Mouse (Mus musculus) colon, adult 2 months (tissue): ENCODE data around the gene Des. TPM values are rescaled to one million over a fixed set of nuclear protein-coding genes. Genes with fewer than 3 reads are reported as not detected.

Experiments used
- polyA plus RNA-seq: library from polyadenylated mRNA; depleted of rRNA; stranded (reverse); fragments of >200 nt; gene quantifications from 2 replicates; pipeline ENCODE4 v1.2.3, GENCODE M21; 2012; rRNA removed

Gene Des
- 766 and 827 TPM in 2 replicates for polyA plus RNA-seq

GRCm38 (mm10) chr1:75360112-75361031, at the start of gene Des:
Gene Des, plus strand, starts transcription at chr1:75360329.

GRCm38 (mm10) chr1:75317241-75318201, 42.6 kb upstream of the Des start, which contains the start of gene Dnpep:
Gene Dnpep, minus strand, starts transcription at chr1:75317990.

GRCm38 (mm10) chr1:75374950-75375936, 15.1 kb downstream of the Des start, which contains the start of gene Speg:
Gene Speg, plus strand, starts transcription at chr1:75375297.

Other genes starting within 250 kb of the Des start
- 1.5 and 3.2 TPM in 2 replicates for gene Nhej1, start 235.1 kb upstream of the Des start, polyA plus RNA-seq
- 3.2 and 4.2 TPM in 2 replicates for gene Slc23a3, start 226.4 kb upstream of the Des start, polyA plus RNA-seq
- 76.1 and 79.1 TPM in 2 replicates for gene Cnppd1, start 217.6 kb upstream of the Des start, polyA plus RNA-seq
- 112 and 187 TPM in 2 replicates for gene Retreg2, start 217.6 kb upstream of the Des start, polyA plus RNA-seq
- 87.5 and 101 TPM in 2 replicates for gene Zfand2b, start 191.7 kb upstream of the Des start, polyA plus RNA-seq
- gene Abcb6, start 179.9 kb upstream of the Des start, polyA plus RNA-seq = 52.0 and 58.9 TPM in 2 replicates
- gene Ankzf1, start 168.2 kb upstream of the Des start, polyA plus RNA-seq = 18.2 and 19.4 TPM in 2 replicates
- gene Atg9a, start 168.1 kb upstream of the Des start, polyA plus RNA-seq = 91.9 and 103 TPM in 2 replicates
- 3.3 and 5.5 TPM in 2 replicates for gene Glb1l, start 149.5 kb upstream of the Des start, polyA plus RNA-seq
- gene Stk16, start 149.5 kb upstream of the Des start, polyA plus RNA-seq = 166 and 233 TPM in 2 replicates
- gene Tuba4a, start 140.5 kb upstream of the Des start, polyA plus RNA-seq = 93.3 and 109 TPM in 2 replicates
- gene A630095N17Rik, start 128.2 kb upstream of the Des start, polyA plus RNA-seq = not detected in 2 replicates
- 32.2 and 35.1 TPM in 2 replicates for gene Dnajb2, start 123.9 kb upstream of the Des start, polyA plus RNA-seq
- gene Ptprn, start 95.8 kb upstream of the Des start, polyA plus RNA-seq = 12.7 and 13.4 TPM in 2 replicates
- gene Resp18, start 81.9 kb upstream of the Des start, polyA plus RNA-seq = 12.2 and 18.9 TPM in 2 replicates
- gene Dnpep, start 42.3 kb upstream of the Des start, polyA plus RNA-seq = 187 and 208 TPM in 2 replicates
- gene Speg, start 15.0 kb downstream of the Des start, polyA plus RNA-seq = 67.2 and 72.8 TPM in 2 replicates
- gene Gmppa, start 75.6 kb downstream of the Des start, polyA plus RNA-seq = 167 and 216 TPM in 2 replicates
- 0.26 and 0.29 TPM in 2 replicates for gene Asic4, start 90.1 kb downstream of the Des start, polyA plus RNA-seq
- 101 and 104 TPM in 2 replicates for gene Chpf, start 119.0 kb downstream of the Des start, polyA plus RNA-seq
- gene Tmem198, start 119.2 kb downstream of the Des start, polyA plus RNA-seq = 4.9 and 6.0 TPM in 2 replicates
- gene Obsl1, start 146.1 kb downstream of the Des start, polyA plus RNA-seq = 13.4 and 13.8 TPM in 2 replicates
- 7.9 and 8.0 TPM in 2 replicates for gene Inha, start 146.7 kb downstream of the Des start, polyA plus RNA-seq
- gene Stk11ip, start 161.2 kb downstream of the Des start, polyA plus RNA-seq = 36.4 and 44.6 TPM in 2 replicates
- gene Slc4a3, start 185.9 kb downstream of the Des start, polyA plus RNA-seq = 11.4 and 11.6 TPM in 2 replicates